Mouse (Mus musculus): ENCODE results near the gene Iqgap2. TPM values are rescaled to one million over a fixed set of nuclear protein-coding genes. Genes with fewer than 3 reads are reported as not detected.

Iqgap2 gene
- polyA plus RNA-seq (2015; fragmentation: Nextera tagmentation; extraction: Ambion mirVana), result 6.2 and 6.8 TPM in 2 replicates

- no peaks in the 10 kb centered on the region for H3K27me3 ChIP-seq
- WGBS, result 0% methylated on average over 48 of the region's 48 CpGs
- H3K36me3 ChIP-seq, result no peaks in the 10 kb centered on the region
- H3K9ac ChIP-seq, result peak within 1 kb of the TSS; percentile 71
- peak within 1 kb of the TSS; percentile 97 for H3K4me2 ChIP-seq
- peaks cover 23% of the 10 kb centered on the region for H3K4me1 ChIP-seq
- H3K4me3 ChIP-seq, result peak within 1 kb of the TSS; percentile 74
- H3K27ac ChIP-seq, result peak within 1 kb of the TSS; percentile 39; the same call in 1 of the 2 replicates
- no peaks in the 10 kb centered on the region for H3K9me3 ChIP-seq
- peak; percentile 60 for ATAC-seq (ENCODE audit: borderline replicate concordance, extremely low read depth, low FRiP score, low TSS enrichment)
These were observed at the start of gene Iqgap2 for GRCm38 (mm10) chr13:95891491-95891925. Iqgap2 (minus strand) TSS chr13:95891922.

- no peaks in the 10 kb centered on the region for H3K9me3 ChIP-seq
- no peak overlapping the region for H3K4me2 ChIP-seq
- ATAC-seq (ENCODE audit: borderline replicate concordance, extremely low read depth, low FRiP score, low TSS enrichment), result no peak
- H3K36me3 ChIP-seq, result no peaks in the 10 kb centered on the region
- 38% methylated on average over 5 of the region's 5 CpGs for WGBS
- no peaks in the 10 kb centered on the region for H3K4me1 ChIP-seq
- H3K4me3 ChIP-seq, result no peak overlapping the region
- H3K27me3 ChIP-seq, result no peaks in the 10 kb centered on the region
- no peak overlapping the region for H3K27ac ChIP-seq
- H3K9ac ChIP-seq, result no peak overlapping the region
These were observed 49.1 kb upstream of the Iqgap2 start for GRCm38 (mm10) chr13:95940811-95941210.

- no peak overlapping the region for H3K4me2 ChIP-seq
- H3K4me1 ChIP-seq, result no peaks in the 10 kb centered on the region
- H3K4me3 ChIP-seq, result no peak overlapping the region
- ATAC-seq (ENCODE audit: borderline replicate concordance, extremely low read depth, low FRiP score, low TSS enrichment), result no peak
- no peak overlapping the region for H3K27ac ChIP-seq
- WGBS, result 58% methylated on average over 2 of the region's 2 CpGs
- H3K27me3 ChIP-seq, result no peaks in the 10 kb centered on the region
- H3K36me3 ChIP-seq, result no peaks in the 10 kb centered on the region
- no peaks in the 10 kb centered on the region for H3K9me3 ChIP-seq
- no peak overlapping the region for H3K9ac ChIP-seq
These were observed 32.5 kb upstream of the Iqgap2 start for GRCm38 (mm10) chr13:95924201-95924621.

- H3K36me3 ChIP-seq, result no peaks in the 10 kb centered on the region
- H3K4me2 ChIP-seq, result no peak overlapping the region
- no peak for ATAC-seq (ENCODE audit: borderline replicate concordance, extremely low read depth, low FRiP score, low TSS enrichment)
- 65% methylated on average over 4 of the region's 4 CpGs for WGBS
- H3K27me3 ChIP-seq, result no peaks in the 10 kb centered on the region
- no peak overlapping the region for H3K27ac ChIP-seq
- H3K9ac ChIP-seq, result no peak overlapping the region
- no peaks in the 10 kb centered on the region for H3K9me3 ChIP-seq
- H3K4me1 ChIP-seq, result no peaks in the 10 kb centered on the region
- H3K4me3 ChIP-seq, result no peak overlapping the region
These were observed 30.9 kb upstream of the Iqgap2 start for GRCm38 (mm10) chr13:95922626-95923025.

- no peaks in the 10 kb centered on the region for H3K27me3 ChIP-seq
- no peaks in the 10 kb centered on the region for H3K9me3 ChIP-seq
- H3K4me2 ChIP-seq, result no peak overlapping the region
- no peaks in the 10 kb centered on the region for H3K36me3 ChIP-seq
- no peak overlapping the region for H3K9ac ChIP-seq
- 87% methylated on average over 9 of the region's 9 CpGs for WGBS
- H3K4me1 ChIP-seq, result no peaks in the 10 kb centered on the region
- no peak for ATAC-seq (ENCODE audit: borderline replicate concordance, extremely low read depth, low FRiP score, low TSS enrichment)
- H3K4me3 ChIP-seq, result no peak overlapping the region
- H3K27ac ChIP-seq, result no peak overlapping the region
These were observed 27.0 kb upstream of the Iqgap2 start for GRCm38 (mm10) chr13:95918624-95919284.

- no peak overlapping the region for H3K4me2 ChIP-seq
- no peak overlapping the region for H3K4me3 ChIP-seq
- H3K27ac ChIP-seq, result no peak overlapping the region
- no peaks in the 10 kb centered on the region for H3K27me3 ChIP-seq
- 86% methylated on average over 2 of the region's 2 CpGs for WGBS
- no peaks in the 10 kb centered on the region for H3K9me3 ChIP-seq
- H3K36me3 ChIP-seq, result no peaks in the 10 kb centered on the region
- ATAC-seq (ENCODE audit: borderline replicate concordance, extremely low read depth, low FRiP score, low TSS enrichment), result no peak
- H3K9ac ChIP-seq, result no peak overlapping the region
- H3K4me1 ChIP-seq, result no peaks in the 10 kb centered on the region
These were observed 21.3 kb upstream of the Iqgap2 start for GRCm38 (mm10) chr13:95913046-95913406.

- no peak overlapping the region for H3K4me3 ChIP-seq
- no peaks in the 10 kb centered on the region for H3K27me3 ChIP-seq
- H3K4me2 ChIP-seq, result no peak overlapping the region
- no peak for ATAC-seq (ENCODE audit: borderline replicate concordance, extremely low read depth, low FRiP score, low TSS enrichment)
- no peaks in the 10 kb centered on the region for H3K9me3 ChIP-seq
- WGBS, result 77% methylated on average over 11 of the region's 11 CpGs
- no peaks in the 10 kb centered on the region for H3K36me3 ChIP-seq
- H3K27ac ChIP-seq, result no peak overlapping the region
- H3K4me1 ChIP-seq, result no peaks in the 10 kb centered on the region
- no peak overlapping the region for H3K9ac ChIP-seq
These were observed 20.7 kb upstream of the Iqgap2 start for GRCm38 (mm10) chr13:95912157-95913045.

GRCm38 (mm10) chr13:95910270-95910669, 18.5 kb upstream of the Iqgap2 start:
- no peak for ATAC-seq (ENCODE audit: borderline replicate concordance, extremely low read depth, low FRiP score, low TSS enrichment)
- Histone ChIP-seq H3K27ac (no peak overlapping the region), H3K4me2 (no peak overlapping the region), H3K4me3 (no peak overlapping the region), H3K36me3 (no peaks in the 10 kb centered on the region), H3K4me1 (no peaks in the 10 kb centered on the region), H3K9me3 (no peaks in the 10 kb centered on the region), H3K9ac (no peak overlapping the region), H3K27me3 (no peaks in the 10 kb centered on the region)
- 70% methylated on average over 9 of the region's 9 CpGs for WGBS

GRCm38 (mm10) chr13:95909244-95909643, 17.5 kb upstream of the Iqgap2 start:
- ATAC-seq (ENCODE audit: borderline replicate concordance, extremely low read depth, low FRiP score, low TSS enrichment), result no peak
- 74% methylated on average over 2 of the region's 2 CpGs for WGBS
- H3K9me3 ChIP-seq, result no peaks in the 10 kb centered on the region
- H3K9ac ChIP-seq, result no peak overlapping the region
- H3K27ac ChIP-seq, result no peak overlapping the region
- H3K4me3 ChIP-seq, result no peak overlapping the region
- H3K4me1 ChIP-seq, result no peaks in the 10 kb centered on the region
- H3K27me3 ChIP-seq, result no peaks in the 10 kb centered on the region
- H3K36me3 ChIP-seq, result no peaks in the 10 kb centered on the region
- H3K4me2 ChIP-seq, result no peak overlapping the region

- Histone ChIP-seq H3K4me1 (no peaks in the 10 kb centered on the region), H3K4me2 (no peak overlapping the region), H3K36me3 (no peaks in the 10 kb centered on the region), H3K9ac (no peak overlapping the region), H3K9me3 (no peaks in the 10 kb centered on the region), H3K27ac (no peak overlapping the region), H3K27me3 (no peaks in the 10 kb centered on the region; the same call in 1 of the 2 replicates), H3K4me3 (no peak overlapping the region)
- ATAC-seq (ENCODE audit: borderline replicate concordance, extremely low read depth, low FRiP score, low TSS enrichment), result no peak
- WGBS, result 90% methylated on average over 3 of the region's 3 CpGs
These were observed 11.0 kb upstream of the Iqgap2 start for GRCm38 (mm10) chr13:95902696-95903095.

- no peak overlapping the region for H3K4me2 ChIP-seq
- H3K9ac ChIP-seq, result no peak overlapping the region
- no peaks in the 10 kb centered on the region for H3K36me3 ChIP-seq
- WGBS, result 49% methylated on average over 1 of the region's 1 CpGs
- ATAC-seq (ENCODE audit: borderline replicate concordance, extremely low read depth, low FRiP score, low TSS enrichment), result no peak
- H3K27me3 ChIP-seq, result no peaks in the 10 kb centered on the region; the same call in 1 of the 2 replicates
- H3K27ac ChIP-seq, result no peak overlapping the region
- H3K9me3 ChIP-seq, result no peaks in the 10 kb centered on the region
- H3K4me3 ChIP-seq, result no peak overlapping the region
- H3K4me1 ChIP-seq, result no peaks in the 10 kb centered on the region
These were observed 8.3 kb upstream of the Iqgap2 start for GRCm38 (mm10) chr13:95899885-95900650.
